Comparison of ENCODE assay signal across 7 mouse cellular contexts in the genomic region with DNA sequence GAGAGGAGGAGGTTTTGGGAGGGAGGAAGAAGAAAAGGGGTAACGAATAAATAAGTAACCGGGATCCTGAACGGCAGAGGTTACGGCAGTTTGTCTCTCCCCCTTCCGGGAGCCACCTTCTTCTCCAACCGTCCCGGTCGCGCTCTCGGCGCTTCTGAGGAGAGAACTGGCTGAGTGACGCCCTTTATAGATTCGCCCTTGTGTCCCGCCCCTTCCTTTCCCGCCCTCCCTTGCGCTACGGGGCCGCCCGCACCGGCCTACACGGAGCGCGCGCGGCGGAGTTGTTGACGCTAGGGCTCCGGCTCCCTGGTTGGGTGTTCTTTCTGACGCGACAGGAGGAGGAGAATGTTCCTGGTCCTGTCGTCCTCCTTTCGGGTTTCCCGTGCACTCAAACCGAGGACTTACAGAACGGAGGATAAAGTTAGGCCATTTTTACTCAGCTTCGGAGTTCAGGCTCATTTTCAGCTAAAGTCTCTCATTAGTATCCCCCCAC. TPM values are rescaled to one million over a fixed set of nuclear protein-coding genes. Genes with fewer than 3 reads are reported as not detected.
DNase-seq lines count a peak whose midpoint lies in the region; ATAC-seq lines count a peak whose summit lies in the region.

A gene (minus strand): TSS at position 160 of the 493 bp plus-strand sequence.

- H3K9ac ChIP-seq in embryonic facial prominence, embryonic 11.5 days (replicated peaks; ENCODE audit: low read length), result peak within 1 kb of the TSS; percentile 79
- H3K9ac ChIP-seq in limb, embryonic 11.5 days (ENCODE audit: low read length), result peak within 1 kb of the TSS; percentile 83
- H3K9ac ChIP-seq in midbrain, embryonic 14.5 days (replicated peaks; ENCODE audit: low read length), result peak within 1 kb of the TSS; percentile 92

- no peaks in the 10 kb centered on the region for H3K9me3 ChIP-seq in embryonic facial prominence, embryonic 11.5 days (replicated peaks; ENCODE audit: control insufficient read depth, low read length)
- no peaks in the 10 kb centered on the region for H3K9me3 ChIP-seq in limb, embryonic 11.5 days (ENCODE audit: control insufficient read depth, low read length)
- H3K9me3 ChIP-seq in midbrain, embryonic 14.5 days (ENCODE audit: control insufficient read depth, low read length), result no peaks in the 10 kb centered on the region

- peak within 1 kb of the TSS; percentile 59 for H3K4me2 ChIP-seq in embryonic facial prominence, embryonic 11.5 days (ENCODE audit: low read depth, low read length)
- peak within 1 kb of the TSS; percentile 84 for H3K4me2 ChIP-seq in limb, embryonic 11.5 days (ENCODE audit: low read depth, severe bottlenecking)
- H3K4me2 ChIP-seq in midbrain, embryonic 14.5 days (ENCODE audit: low read length), result peak within 1 kb of the TSS; percentile 82

- H3K4me1 ChIP-seq in embryonic facial prominence, embryonic 11.5 days (ENCODE audit: control insufficient read depth, insufficient read depth, low read length), result peaks cover 4% of the 10 kb centered on the region
- H3K4me1 ChIP-seq in limb, embryonic 11.5 days (ENCODE audit: control insufficient read depth, insufficient read depth, low read length), result peaks cover 27% of the 10 kb centered on the region
- peaks cover 41% of the 10 kb centered on the region for H3K4me1 ChIP-seq in midbrain, embryonic 14.5 days (ENCODE audit: control insufficient read depth, insufficient read depth, low read length)

- no peaks in the 10 kb centered on the region for H3K36me3 ChIP-seq in embryonic facial prominence, embryonic 11.5 days (replicated peaks; ENCODE audit: control insufficient read depth, insufficient read depth, low read depth, low read length)
- no peaks in the 10 kb centered on the region for H3K36me3 ChIP-seq in limb, embryonic 11.5 days (ENCODE audit: control insufficient read depth, insufficient read depth, low read length)
- H3K36me3 ChIP-seq in midbrain, embryonic 14.5 days (ENCODE audit: control insufficient read depth, insufficient read depth, low read length), result no peaks in the 10 kb centered on the region

- H3K27me3 ChIP-seq in embryonic facial prominence, embryonic 11.5 days (ENCODE audit: control insufficient read depth, insufficient read depth, low read length), result no peaks in the 10 kb centered on the region
- H3K27me3 ChIP-seq in limb, embryonic 11.5 days (ENCODE audit: control insufficient read depth, insufficient read depth, low read length), result no peaks in the 10 kb centered on the region
- no peaks in the 10 kb centered on the region for H3K27me3 ChIP-seq in midbrain, embryonic 14.5 days (ENCODE audit: control insufficient read depth, insufficient read depth, low read length)

- H3K27ac ChIP-seq in embryonic facial prominence, embryonic 11.5 days (replicated peaks; ENCODE audit: low read depth, low read length), result peak within 1 kb of the TSS; percentile 97
- peak within 1 kb of the TSS; percentile 95 for H3K27ac ChIP-seq in limb, embryonic 11.5 days (replicated peaks; ENCODE audit: low read depth, low read length)
- H3K27ac ChIP-seq in midbrain, embryonic 14.5 days (replicated peaks; ENCODE audit: low read depth, low read length), result peak within 1 kb of the TSS; percentile 99

- peak; percentile 88 for ATAC-seq in embryonic facial prominence, embryonic 11.5 days (replicated peaks; ENCODE audit: insufficient number of reproducible peaks, low FRiP score, low TSS enrichment, low read depth)
- peak; percentile 96 for ATAC-seq in limb, embryonic 11.5 days (ENCODE audit: insufficient number of reproducible peaks, low FRiP score, low TSS enrichment, low read depth)
- peak; percentile 97 for ATAC-seq in midbrain, embryonic 14.5 days (ENCODE audit: low FRiP score, low TSS enrichment)

- H3K4me3 ChIP-seq in embryonic facial prominence, embryonic 11.5 days (ENCODE audit: low read depth, low read length), result peak within 1 kb of the TSS; percentile 53
- peak within 1 kb of the TSS; percentile 70 for H3K4me3 ChIP-seq in limb, embryonic 11.5 days (ENCODE audit: low read depth, low read length)
- peak within 1 kb of the TSS; percentile 54 for H3K4me3 ChIP-seq in midbrain, embryonic 14.5 days (replicated peaks; ENCODE audit: low read depth, low read length)

- under 1% methylated on average over 36 of the region's 36 CpGs for WGBS in embryonic facial prominence, embryonic 11.5 days
- under 1% methylated on average over 35 of the region's 36 CpGs for WGBS in limb, embryonic 11.5 days
- 0% methylated on average over 35 of the region's 36 CpGs for WGBS in midbrain, embryonic 14.5 days

- peak; percentile 98 for DNase-seq in adrenal gland, postnatal 14 days
- DNase-seq in embryonic facial prominence, embryonic 11.5 days (ENCODE audit: low spot score), result peak; percentile 97
- peak; percentile 100 for DNase-seq in heart, adult 11 months
- peak; percentile 98 for DNase-seq in kidney, adult 18-20 months
- peak; percentile 99 for DNase-seq in limb, embryonic 11.5 days (ENCODE audit: low spot score)
- DNase-seq in midbrain, embryonic 14.5 days, result peak; percentile 99
- DNase-seq in spleen, adult 18-20 months, result peak; percentile 95

RNA-seq across cellular contexts. Expression of the gene that starts here (rescaled TPM):
- total RNA-seq in adrenal gland, postnatal 14 days (2021), result 78.0 and 84.0 TPM in 2 replicates
- polyA plus RNA-seq in embryonic facial prominence, embryonic 11.5 days (2014; fragmentation: Nextera tagmentation; extraction: Ambion mirVana), result 51.4 and 56.5 TPM in 2 replicates
- 64.0 and 78.3 TPM in 2 replicates for polyA plus RNA-seq in limb, embryonic 11.5 days (2014; fragmentation: Nextera tagmentation; extraction: Ambion mirVana)
- 20.0 and 30.7 TPM in 2 replicates for polyA plus RNA-seq in midbrain, embryonic 14.5 days (2014; fragmentation: Nextera tagmentation; extraction: Ambion mirVana)

Comparison
In these comparisons a context has a peak if more than half of its experiments do, and no peak if none do; other contexts are left out.
1. Peak in every context shown above with its lines: DNase-seq, ATAC-seq, H3K4me3 ChIP-seq and H3K27ac ChIP-seq.